ENCODE assay signal across 12 mouse cellular contexts in genomic region chr17:81621188-81621644, GRCm38 (mm10).
DNase-seq lines count a peak whose midpoint lies in the region; ATAC-seq and TF ChIP-seq lines count a peak whose summit lies in the region.
"Had no signal": no experiment of that assay in that cellular context is flagged by ENCODE, and none has a peak within 500 bp of the region (broad histone marks: within the 10 kb centered on the region; RNA-seq: fewer than 3 reads in every experiment).

No protein-coding gene starts in this region.

- no peak overlapping the region for H3K4me3 ChIP-seq in lung, embryonic 15.5 days
- H3K4me3 ChIP-seq in kidney, adult 2 months (ENCODE audit: insufficient read depth, low read depth, low read length): no peak overlapping the region
- H3K4me3 ChIP-seq: embryonic facial prominence, embryonic 10.5 days; stomach, embryonic 15.5 days had no signal

- no peak overlapping the region for H3K9ac ChIP-seq in lung, embryonic 15.5 days
- H3K9ac ChIP-seq: stomach, embryonic 15.5 days had no signal

- no peaks in the 10 kb centered on the region for H3K36me3 ChIP-seq in lung, embryonic 15.5 days
- no peaks in the 10 kb centered on the region for H3K36me3 ChIP-seq in kidney, adult 2 months (ENCODE audit: control insufficient read depth, insufficient read depth, low read length)
- H3K36me3 ChIP-seq: embryonic facial prominence, embryonic 10.5 days; stomach, embryonic 15.5 days had no signal

- H3K9me3 ChIP-seq in lung, embryonic 15.5 days: no peaks in the 10 kb centered on the region
- H3K9me3 ChIP-seq: embryonic facial prominence, embryonic 10.5 days; stomach, embryonic 15.5 days had no signal

- ATAC-seq in lung, embryonic 15.5 days (ENCODE audit: borderline replicate concordance, extremely low read depth, low FRiP score, low TSS enrichment): peak; percentile 39; the same call in 1 of the 2 replicates
- ATAC-seq: Patski had no signal

- H3K4me2 ChIP-seq in lung, embryonic 15.5 days: no peak overlapping the region
- H3K4me2 ChIP-seq: stomach, embryonic 15.5 days had no signal

- H3K4me1 ChIP-seq in lung, embryonic 15.5 days: peaks cover 6% of the 10 kb centered on the region
- no peaks in the 10 kb centered on the region for H3K4me1 ChIP-seq in kidney, adult 2 months (ENCODE audit: control insufficient read depth, insufficient read depth, low read length)
- H3K4me1 ChIP-seq: stomach, embryonic 15.5 days had no signal

- TF ChIP-seq CTCF in kidney, adult 2 months (conservative IDR thresholded peaks at IDR 0.05; ENCODE audit: insufficient read depth, insufficient read length, low read depth, low read length): no peak

- H3K27ac ChIP-seq in lung, embryonic 15.5 days: no peak overlapping the region
- no peak overlapping the region for H3K27ac ChIP-seq in kidney, adult 2 months (ENCODE audit: insufficient read depth, low read depth, low read length)
- H3K27ac ChIP-seq: embryonic facial prominence, embryonic 10.5 days; macrophage; stomach, embryonic 15.5 days had no signal

- WGBS in lung, embryonic 15.5 days: 69% methylated on average over 2 of the region's 2 CpGs
- 66% methylated on average over 2 of the region's 2 CpGs for WGBS in kidney, adult 2 months

- H3K27me3 ChIP-seq in lung, embryonic 15.5 days: no peaks in the 10 kb centered on the region
- H3K27me3 ChIP-seq in kidney, adult 2 months (replicated peaks; ENCODE audit: control insufficient read depth, insufficient read depth, low read length): no peaks in the 10 kb centered on the region
- H3K27me3 ChIP-seq: stomach, embryonic 15.5 days had no signal

- no peak for TF ChIP-seq POLR2A in kidney, adult 2 months (IDR thresholded peaks at IDR 0.05; ENCODE audit: low read depth, low read length)

- DNase-seq in layer of hippocampus, adult 11-12 months (ENCODE audit: low spot score): peak; percentile 27
- no peak for DNase-seq in layer of hippocampus, adult 9-10 months (ENCODE audit: low spot score)
- peak; percentile 83 to 93 for DNase-seq in cerebellum, adult 18-20 months
- peak; percentile 31 to 34 for DNase-seq in gastrocnemius, adult 8-10 months (ENCODE audit: low spot score in 2 of 2)
- DNase-seq in kidney, postnatal 14 days: no peak
- DNase-seq in kidney, adult 2 months: no peak
- DNase-seq in right cerebral cortex, postnatal 25 days: no peak

Comparison
In these comparisons a context has a peak if more than half of its experiments do, and no peak if none do; other contexts are left out.
1. DNase-seq: peak in layer of hippocampus, adult 11-12 months (single experiment), cerebellum, adult 18-20 months (2 of 2) and gastrocnemius, adult 8-10 months (2 of 2); none in layer of hippocampus, adult 9-10 months (single experiment), kidney, postnatal 14 days (single experiment), kidney, adult 2 months (single experiment) and right cerebral cortex, postnatal 25 days (single experiment).